Mouse (Mus musculus): ENCODE data around the gene Rapgef1. TPM values are rescaled to one million over a fixed set of nuclear protein-coding genes. Genes with fewer than 3 reads are reported as not detected.

The Rapgef1 gene
- polyA plus RNA-seq, 1 experiment from 2014 or later, result 11.3 TPM

DNA sequence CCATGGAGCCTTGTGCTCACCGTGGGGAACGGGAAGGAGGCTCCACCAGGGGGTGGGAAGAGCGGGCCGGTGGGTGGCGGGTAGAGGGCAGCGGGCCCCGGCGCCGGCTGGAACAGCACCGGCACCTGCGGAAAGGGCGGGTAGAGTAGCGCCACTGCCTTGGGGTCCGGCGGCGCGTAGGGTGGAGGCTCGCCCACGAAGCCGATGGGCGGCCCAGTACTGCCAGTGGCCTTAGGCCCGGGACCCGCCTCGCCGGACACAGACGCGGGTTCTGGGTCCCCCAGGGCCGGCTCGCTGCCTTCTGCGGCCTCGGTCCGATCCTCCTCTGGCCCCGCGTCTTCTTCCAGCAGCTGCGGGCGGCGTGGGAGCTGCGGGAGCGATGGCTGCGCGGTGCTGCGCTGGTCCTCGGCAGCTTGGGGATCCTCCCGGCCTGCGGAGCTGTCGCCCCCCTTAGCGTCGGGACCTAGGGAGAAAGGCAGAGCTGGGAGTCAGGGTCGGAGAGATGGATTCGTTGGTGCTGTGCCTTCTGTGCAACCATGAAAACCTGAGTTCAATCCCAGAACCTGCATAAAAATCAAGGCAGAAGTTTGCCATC lies 127.8 kb downstream of the Rapgef1 start:
- Histone ChIP-seq H3K4me3 (ENCODE audit: low read length) (peak overlapping the region; percentile 48), H3K27ac (ENCODE audit: low read length) (no peak overlapping the region), H3K36me3 (ENCODE audit: control insufficient read depth, insufficient read depth) (no peaks in the 10 kb centered on the region), H3K4me1 (ENCODE audit: control insufficient read depth, insufficient read depth, low read length) (peaks cover 4% of the 10 kb centered on the region; the same call in 1 of the 2 replicates), H3K27me3 (ENCODE audit: control insufficient read depth, insufficient read depth, low read length) (peaks cover 37% of the 10 kb centered on the region), H3K4me2 (ENCODE audit: low read depth, low read length) (peak overlapping the region; percentile 78), H3K9me3 (replicated peaks; ENCODE audit: control insufficient read depth, low read length) (peaks cover under 1% of the 10 kb centered on the region; the same call in 1 of the 2 replicates), H3K9ac (ENCODE audit: low read length) (peak overlapping the region; percentile 50)
- no peak for ATAC-seq (replicated peaks; ENCODE audit: extremely low read depth, insufficient read depth, low FRiP score)
- WGBS, result 2% methylated on average over 50 of the region's 50 CpGs

DNA sequence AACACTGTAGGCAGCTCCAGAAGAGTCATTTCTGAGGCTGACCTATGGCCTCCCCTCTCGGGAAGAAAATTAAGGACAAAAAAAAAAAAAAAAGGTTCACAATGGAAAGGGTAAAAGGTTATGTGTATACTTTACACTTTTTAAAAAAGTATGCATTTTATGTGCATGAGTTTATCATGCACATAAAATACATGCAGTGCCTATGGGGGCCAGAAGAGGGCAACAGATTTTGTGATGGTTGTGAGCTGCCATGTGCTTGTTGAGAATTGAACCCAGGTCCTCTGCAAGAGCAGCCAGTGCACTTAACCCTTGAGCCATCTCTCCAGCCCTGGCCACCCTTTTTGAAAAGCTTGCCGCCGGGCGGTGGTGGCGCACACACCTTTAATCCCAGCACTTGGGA lies 128.3 kb downstream of the Rapgef1 start:
- Histone ChIP-seq H3K27ac (ENCODE audit: low read length) (no peak overlapping the region), H3K9ac (ENCODE audit: low read length) (no peak overlapping the region), H3K4me2 (ENCODE audit: low read depth, low read length) (no peak overlapping the region), H3K9me3 (replicated peaks; ENCODE audit: control insufficient read depth, low read length) (peaks cover 2% of the 10 kb centered on the region; the same call in 1 of the 2 replicates), H3K4me3 (ENCODE audit: low read length) (peak overlapping the region; percentile 48; the same call in 1 of the 2 replicates), H3K36me3 (ENCODE audit: control insufficient read depth, insufficient read depth) (no peaks in the 10 kb centered on the region), H3K4me1 (ENCODE audit: control insufficient read depth, insufficient read depth, low read length) (peaks cover 4% of the 10 kb centered on the region; the same call in 1 of the 2 replicates), H3K27me3 (ENCODE audit: control insufficient read depth, insufficient read depth, low read length) (peaks cover 43% of the 10 kb centered on the region)
- 62% methylated on average over 5 of the region's 5 CpGs for WGBS
- no peak for ATAC-seq (replicated peaks; ENCODE audit: extremely low read depth, insufficient read depth, low FRiP score)

DNA sequence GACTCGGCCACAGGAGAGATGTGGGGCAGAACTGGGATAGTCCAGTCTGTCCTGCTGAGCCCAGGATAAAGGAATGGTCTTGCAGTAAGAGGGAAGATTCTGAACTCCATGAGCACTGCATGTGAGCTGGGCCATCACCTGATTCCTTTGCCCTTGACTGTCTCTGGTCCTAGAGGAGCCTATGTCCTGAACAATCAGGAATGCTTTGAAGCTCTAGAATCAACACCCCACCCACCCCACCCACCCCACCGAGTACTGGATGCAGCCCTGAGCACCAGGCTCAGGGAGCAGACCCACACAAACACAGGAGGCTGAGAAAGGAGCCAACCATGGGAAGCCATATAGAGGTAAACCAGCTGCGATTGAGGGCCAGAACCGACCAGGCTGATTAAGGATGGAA lies 129.0 kb downstream of the Rapgef1 start:
- H3K4me2 ChIP-seq (ENCODE audit: low read depth, low read length), result no peak overlapping the region
- ATAC-seq (replicated peaks; ENCODE audit: extremely low read depth, insufficient read depth, low FRiP score), result no peak
- no peaks in the 10 kb centered on the region for H3K36me3 ChIP-seq (ENCODE audit: control insufficient read depth, insufficient read depth)
- no peak overlapping the region for H3K4me3 ChIP-seq (ENCODE audit: low read length)
- no peak overlapping the region for H3K9ac ChIP-seq (ENCODE audit: low read length)
- peaks cover 46% of the 10 kb centered on the region for H3K27me3 ChIP-seq (ENCODE audit: control insufficient read depth, insufficient read depth, low read length)
- peaks cover 4% of the 10 kb centered on the region; the same call in 1 of the 2 replicates for H3K4me1 ChIP-seq (ENCODE audit: control insufficient read depth, insufficient read depth, low read length)
- H3K27ac ChIP-seq (ENCODE audit: low read length), result no peak overlapping the region
- WGBS, result 83% methylated on average over 4 of the region's 4 CpGs
- H3K9me3 ChIP-seq (replicated peaks; ENCODE audit: control insufficient read depth, low read length), result peaks cover 2% of the 10 kb centered on the region; the same call in 1 of the 2 replicates

DNA sequence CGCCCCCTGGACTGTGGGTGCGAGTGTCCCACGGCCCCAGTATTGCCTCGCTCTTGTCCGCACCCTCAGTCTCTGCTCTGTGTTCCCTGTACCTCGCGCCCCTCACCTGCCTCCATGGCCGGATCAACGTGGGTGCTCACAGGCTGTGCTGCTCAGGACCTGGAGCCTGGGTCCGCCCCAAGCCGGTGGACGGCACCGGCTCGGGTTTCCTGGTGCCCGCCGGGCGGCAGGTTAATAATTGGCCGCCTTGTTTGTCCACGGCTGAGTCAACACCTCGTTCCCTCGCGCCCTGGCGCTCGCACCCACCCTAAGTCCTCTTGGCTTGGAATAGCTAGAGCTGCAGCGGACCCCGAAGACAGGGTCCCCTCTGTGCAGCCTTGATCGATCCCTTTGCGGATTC lies 132.0 kb downstream of the Rapgef1 start, which contains the start of gene Gm13420:
Gene Gm13420, minus strand, starts transcription at position 189 of the 400 bp plus-strand sequence.
- no peak within 1 kb of the TSS for H3K27ac ChIP-seq (ENCODE audit: low read length)

GRCm38 (mm10) chr2:29752397-29752796 lies 132.9 kb downstream of the Rapgef1 start:
- H3K4me2 ChIP-seq (ENCODE audit: low read depth, low read length), result no peak overlapping the region
- H3K4me3 ChIP-seq (ENCODE audit: low read length), result no peak overlapping the region
- no peak overlapping the region for H3K9ac ChIP-seq (ENCODE audit: low read length)
- no peaks in the 10 kb centered on the region; the same call in 1 of the 2 replicates for H3K4me1 ChIP-seq (ENCODE audit: control insufficient read depth, insufficient read depth, low read length)
- ATAC-seq (replicated peaks; ENCODE audit: extremely low read depth, insufficient read depth, low FRiP score), result no peak
- no peaks in the 10 kb centered on the region for H3K36me3 ChIP-seq (ENCODE audit: control insufficient read depth, insufficient read depth)
- 85% methylated on average over 5 of the region's 5 CpGs for WGBS
- H3K9me3 ChIP-seq (replicated peaks; ENCODE audit: control insufficient read depth, low read length), result peaks cover 2% of the 10 kb centered on the region; the same call in 1 of the 2 replicates
- no peak overlapping the region for H3K27ac ChIP-seq (ENCODE audit: low read length)
- peaks cover 41% of the 10 kb centered on the region for H3K27me3 ChIP-seq (ENCODE audit: control insufficient read depth, insufficient read depth, low read length)

More for the DNA sequence above, 132.0 kb downstream of the Rapgef1 start, which contains the start of gene Gm13420:
- H3K4me3 ChIP-seq (ENCODE audit: low read length), result peak within 1 kb of the TSS; percentile 11; the same call in 1 of the 2 replicates
- H3K4me2 ChIP-seq (ENCODE audit: low read depth, low read length), result peak within 1 kb of the TSS; percentile 15; the same call in 1 of the 2 replicates
- H3K9me3 ChIP-seq (replicated peaks; ENCODE audit: control insufficient read depth, low read length), result peaks cover 2% of the 10 kb centered on the region; the same call in 1 of the 2 replicates
- WGBS, result 9% methylated on average over 28 of the region's 28 CpGs
- H3K27me3 ChIP-seq (ENCODE audit: control insufficient read depth, insufficient read depth, low read length), result peaks cover 42% of the 10 kb centered on the region
- ATAC-seq (replicated peaks; ENCODE audit: extremely low read depth, insufficient read depth, low FRiP score), result no peak
- no peaks in the 10 kb centered on the region for H3K36me3 ChIP-seq (ENCODE audit: control insufficient read depth, insufficient read depth)
- peaks cover 4% of the 10 kb centered on the region; the same call in 1 of the 2 replicates for H3K4me1 ChIP-seq (ENCODE audit: control insufficient read depth, insufficient read depth, low read length)
- H3K9ac ChIP-seq (ENCODE audit: low read length), result no peak within 1 kb of the TSS

GRCm38 (mm10) chr2:29755693-29756092 lies 136.2 kb downstream of the Rapgef1 start:
- H3K4me2 ChIP-seq (ENCODE audit: low read depth, low read length), result no peak overlapping the region
- peaks cover 24% of the 10 kb centered on the region for H3K27me3 ChIP-seq (ENCODE audit: control insufficient read depth, insufficient read depth, low read length)

DNA sequence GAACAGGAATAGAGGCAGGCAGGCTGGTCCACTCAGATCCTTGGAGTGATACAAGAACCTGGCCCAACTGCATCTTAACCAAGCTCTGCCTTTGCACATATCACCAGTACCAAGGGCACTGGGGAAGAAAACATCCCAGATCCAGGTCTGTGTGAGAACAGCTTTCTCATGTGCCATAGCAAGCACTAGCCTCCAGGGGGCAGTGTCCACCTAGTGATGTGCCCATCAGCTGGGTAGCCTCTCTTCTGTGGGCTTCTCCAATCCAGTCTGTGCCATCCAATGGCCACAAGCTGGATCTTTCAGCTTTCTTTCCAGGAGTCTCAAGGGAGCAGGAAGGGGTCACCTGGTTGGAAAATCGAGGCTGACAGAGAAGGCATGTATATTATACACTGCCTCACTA lies 145.3 kb downstream of the Rapgef1 start:
- no peak for ATAC-seq (replicated peaks; ENCODE audit: extremely low read depth, insufficient read depth, low FRiP score)
- 0% methylated on average over 1 of the region's 1 CpGs for WGBS

More at GRCm38 (mm10) chr2:29755693-29756092, 136.2 kb downstream of the Rapgef1 start:
- peaks cover 2% of the 10 kb centered on the region; the same call in 1 of the 2 replicates for H3K9me3 ChIP-seq (replicated peaks; ENCODE audit: control insufficient read depth, low read length)
- no peaks in the 10 kb centered on the region for H3K36me3 ChIP-seq (ENCODE audit: control insufficient read depth, insufficient read depth)
- no peak overlapping the region for H3K27ac ChIP-seq (ENCODE audit: low read length)
- H3K4me1 ChIP-seq (ENCODE audit: control insufficient read depth, insufficient read depth, low read length), result no peaks in the 10 kb centered on the region
- no peak overlapping the region for H3K9ac ChIP-seq (ENCODE audit: low read length)
- H3K4me3 ChIP-seq (ENCODE audit: low read length), result no peak overlapping the region
- ATAC-seq (replicated peaks; ENCODE audit: extremely low read depth, insufficient read depth, low FRiP score), result no peak

GRCm38 (mm10) chr2:29767976-29768709 lies 148.6 kb downstream of the Rapgef1 start:
- Histone ChIP-seq H3K27ac (ENCODE audit: low read length) (no peak overlapping the region), H3K27me3 (ENCODE audit: control insufficient read depth, insufficient read depth, low read length) (no peaks in the 10 kb centered on the region), H3K9ac (ENCODE audit: low read length) (no peak overlapping the region), H3K4me2 (ENCODE audit: low read depth, low read length) (no peak overlapping the region), H3K36me3 (ENCODE audit: control insufficient read depth, insufficient read depth) (no peaks in the 10 kb centered on the region), H3K4me1 (ENCODE audit: control insufficient read depth, insufficient read depth, low read length) (no peaks in the 10 kb centered on the region), H3K4me3 (ENCODE audit: low read length) (no peak overlapping the region), H3K9me3 (replicated peaks; ENCODE audit: control insufficient read depth, low read length) (no peaks in the 10 kb centered on the region)
- ATAC-seq (replicated peaks; ENCODE audit: extremely low read depth, insufficient read depth, low FRiP score), result no peak
- WGBS, result 58% methylated on average over 11 of the region's 11 CpGs

More for the DNA sequence above, 145.3 kb downstream of the Rapgef1 start:
- no peak overlapping the region for H3K4me3 ChIP-seq (ENCODE audit: low read length)
- no peaks in the 10 kb centered on the region for H3K4me1 ChIP-seq (ENCODE audit: control insufficient read depth, insufficient read depth, low read length)
- no peaks in the 10 kb centered on the region for H3K27me3 ChIP-seq (ENCODE audit: control insufficient read depth, insufficient read depth, low read length)
- H3K9me3 ChIP-seq (replicated peaks; ENCODE audit: control insufficient read depth, low read length), result no peaks in the 10 kb centered on the region
- no peak overlapping the region for H3K4me2 ChIP-seq (ENCODE audit: low read depth, low read length)
- H3K9ac ChIP-seq (ENCODE audit: low read length), result no peak overlapping the region
- H3K27ac ChIP-seq (ENCODE audit: low read length), result no peak overlapping the region
- no peaks in the 10 kb centered on the region for H3K36me3 ChIP-seq (ENCODE audit: control insufficient read depth, insufficient read depth)

DNA sequence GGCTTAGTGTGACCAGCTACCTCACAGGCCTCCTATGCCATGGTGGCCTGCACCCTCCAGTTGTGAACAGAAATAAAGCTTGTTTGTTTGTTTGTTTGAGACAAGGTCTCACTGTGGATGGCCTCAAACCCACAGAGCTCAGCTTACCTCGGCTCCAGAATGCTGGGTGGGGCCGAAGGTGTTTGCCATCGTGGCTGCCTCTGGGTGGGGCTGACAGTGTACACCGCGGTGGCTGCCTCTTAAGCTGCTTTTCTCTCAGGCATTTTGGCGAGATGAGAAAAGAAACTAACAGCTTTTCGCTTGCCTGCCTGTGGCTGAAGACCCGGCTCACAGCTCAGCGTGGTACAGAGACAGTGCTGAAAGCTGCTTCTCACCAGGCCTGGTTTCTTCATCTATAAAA lies 149.4 kb downstream of the Rapgef1 start:
- no peaks in the 10 kb centered on the region for H3K4me1 ChIP-seq (ENCODE audit: control insufficient read depth, insufficient read depth, low read length)
- H3K27ac ChIP-seq (ENCODE audit: low read length), result no peak overlapping the region
- no peak overlapping the region for H3K4me3 ChIP-seq (ENCODE audit: low read length)
- no peak overlapping the region for H3K9ac ChIP-seq (ENCODE audit: low read length)
- no peaks in the 10 kb centered on the region for H3K9me3 ChIP-seq (replicated peaks; ENCODE audit: control insufficient read depth, low read length)
- 63% methylated on average over 9 of the region's 9 CpGs for WGBS
- ATAC-seq (replicated peaks; ENCODE audit: extremely low read depth, insufficient read depth, low FRiP score), result no peak
- no peaks in the 10 kb centered on the region for H3K36me3 ChIP-seq (ENCODE audit: control insufficient read depth, insufficient read depth)
- no peak overlapping the region for H3K4me2 ChIP-seq (ENCODE audit: low read depth, low read length)
- no peaks in the 10 kb centered on the region for H3K27me3 ChIP-seq (ENCODE audit: control insufficient read depth, insufficient read depth, low read length)

Data from heart, embryonic 16.5 days (tissue).